Mouse (Mus musculus): ENCODE measurements around the gene Tenm4.

Tenm4 gene

GRCm38 (mm10) chr7:96170924-96171595 is at the start of gene Tenm4:
Gene Tenm4, plus strand, starts transcription at chr7:96171246.
- no peak for DNase-seq (ENCODE audit: low spot score)

GRCm38 (mm10) chr7:96130763-96131162 is 40.3 kb upstream of the Tenm4 start:
- no peak for DNase-seq (ENCODE audit: low spot score)

- no peak for DNase-seq (ENCODE audit: low spot score)
Observed at GRCm38 (mm10) chr7:96131175-96131574, 39.9 kb upstream of the Tenm4 start.

- no peak for DNase-seq (ENCODE audit: low spot score)
Observed at GRCm38 (mm10) chr7:96136497-96136961, 34.5 kb upstream of the Tenm4 start.

GRCm38 (mm10) chr7:96141876-96142275 is 29.2 kb upstream of the Tenm4 start:
- DNase-seq (ENCODE audit: low spot score): no peak

GRCm38 (mm10) chr7:96142973-96143596 is 28.0 kb upstream of the Tenm4 start:
- DNase-seq (ENCODE audit: low spot score): peak; percentile 40

- no peak for DNase-seq (ENCODE audit: low spot score)
Observed at GRCm38 (mm10) chr7:96147436-96147835, 23.6 kb upstream of the Tenm4 start.

GRCm38 (mm10) chr7:96148191-96148590 is 22.9 kb upstream of the Tenm4 start:
- DNase-seq (ENCODE audit: low spot score): no peak

- DNase-seq (ENCODE audit: low spot score): peak; percentile 53
Observed at GRCm38 (mm10) chr7:96151277-96151676, 19.8 kb upstream of the Tenm4 start.

GRCm38 (mm10) chr7:96151961-96152360 is 19.1 kb upstream of the Tenm4 start:
- no peak for DNase-seq (ENCODE audit: low spot score)

GRCm38 (mm10) chr7:96152431-96152830 is 18.6 kb upstream of the Tenm4 start:
- no peak for DNase-seq (ENCODE audit: low spot score)

GRCm38 (mm10) chr7:96152924-96153359 is 18.1 kb upstream of the Tenm4 start:
- peak; percentile 56 for DNase-seq (ENCODE audit: low spot score)

- no peak for DNase-seq (ENCODE audit: low spot score)
Observed at GRCm38 (mm10) chr7:96154025-96154424, 17.0 kb upstream of the Tenm4 start.

GRCm38 (mm10) chr7:96156481-96157255 is 14.4 kb upstream of the Tenm4 start:
- no peak for DNase-seq (ENCODE audit: low spot score)

- DNase-seq (ENCODE audit: low spot score): no peak
Observed at GRCm38 (mm10) chr7:96164141-96164540, 6.9 kb upstream of the Tenm4 start.

- DNase-seq (ENCODE audit: low spot score): no peak
Observed at GRCm38 (mm10) chr7:96168921-96169320, 2.1 kb upstream of the Tenm4 start.

- no peak for DNase-seq (ENCODE audit: low spot score)
Observed at GRCm38 (mm10) chr7:96171596-96172563, 834 bp downstream of the Tenm4 start.

GRCm38 (mm10) chr7:96176781-96177180 is 5.7 kb downstream of the Tenm4 start:
- no peak for DNase-seq (ENCODE audit: low spot score)

GRCm38 (mm10) chr7:96181751-96182150 is 10.7 kb downstream of the Tenm4 start:
- DNase-seq (ENCODE audit: low spot score): no peak

GRCm38 (mm10) chr7:96183195-96183594 is 12.1 kb downstream of the Tenm4 start:
- DNase-seq (ENCODE audit: low spot score): no peak

GRCm38 (mm10) chr7:96185411-96185810 is 14.4 kb downstream of the Tenm4 start:
- DNase-seq (ENCODE audit: low spot score): no peak

Data from lung, postnatal 25 days (tissue).